Mouse (Mus musculus): ENCODE measurements at regions not wholly inside any gene's neighbourhood (a gene's known extent, or its start where the extent isn't known, plus 50 kb on each side); places are given as distances from the start of the nearest gene placed in this dataset.

GRCm38 (mm10) chr6:88964071-88964470 lies 62.0 kb downstream of the Tpra1 start:
- no peak for DNase-seq (ENCODE audit: low spot score in 2 of 2)

- DNase-seq (ENCODE audit: low spot score in 2 of 2) = no peak
Measured at GRCm38 (mm10) chr6:88964911-88965310, 62.9 kb downstream of the Tpra1 start.

- no peak for DNase-seq (ENCODE audit: low spot score in 2 of 2)
Measured at GRCm38 (mm10) chr6:88965361-88966226, 63.5 kb downstream of the Tpra1 start.

GRCm38 (mm10) chr6:88966501-88966900 lies 64.5 kb downstream of the Tpra1 start:
- DNase-seq (ENCODE audit: low spot score in 2 of 2) = no peak

DNA sequence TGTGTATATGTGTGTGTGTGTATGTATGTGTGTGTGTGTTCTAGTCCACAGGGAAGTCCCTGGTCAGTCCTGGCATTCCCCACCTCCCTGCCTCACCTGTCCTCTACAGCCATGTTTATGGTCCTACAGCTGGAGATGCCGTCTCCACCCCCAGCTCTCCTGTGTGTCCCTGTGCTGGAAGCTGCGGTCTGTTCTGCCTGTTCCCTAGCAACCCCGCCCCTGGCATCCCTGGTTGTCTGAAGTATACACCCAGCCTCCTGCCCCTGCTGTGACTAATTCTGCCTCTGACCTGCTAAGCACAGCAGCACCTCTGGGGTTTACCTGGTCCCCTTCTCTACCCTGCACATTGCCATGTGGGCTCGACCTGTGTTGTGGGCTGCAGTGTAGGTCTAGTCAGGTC lies 66.8 kb downstream of the Tpra1 start:
- no peak for DNase-seq (ENCODE audit: low spot score in 2 of 2)

DNA sequence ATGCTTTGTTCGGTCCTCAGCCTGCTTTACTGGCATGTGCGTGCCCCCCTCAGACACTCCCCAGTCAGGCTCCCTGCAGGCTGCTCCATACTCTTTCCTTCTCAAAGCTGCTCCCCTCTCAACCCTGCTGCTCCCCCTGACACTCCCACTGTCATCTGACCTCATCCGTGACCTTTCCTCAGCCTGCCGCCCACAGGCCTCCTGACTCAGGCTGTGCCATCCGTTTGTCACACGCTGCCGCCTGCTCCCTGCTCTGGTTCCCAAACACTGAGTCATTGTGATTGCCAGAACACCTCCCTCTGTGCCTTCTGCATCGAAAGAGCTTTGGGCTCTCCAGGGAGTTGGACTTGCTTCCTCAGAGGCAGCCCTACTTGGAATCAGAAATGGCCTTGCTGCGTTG lies 69.7 kb downstream of the Tpra1 start:
- DNase-seq (ENCODE audit: low spot score in 2 of 2) = no peak

DNA sequence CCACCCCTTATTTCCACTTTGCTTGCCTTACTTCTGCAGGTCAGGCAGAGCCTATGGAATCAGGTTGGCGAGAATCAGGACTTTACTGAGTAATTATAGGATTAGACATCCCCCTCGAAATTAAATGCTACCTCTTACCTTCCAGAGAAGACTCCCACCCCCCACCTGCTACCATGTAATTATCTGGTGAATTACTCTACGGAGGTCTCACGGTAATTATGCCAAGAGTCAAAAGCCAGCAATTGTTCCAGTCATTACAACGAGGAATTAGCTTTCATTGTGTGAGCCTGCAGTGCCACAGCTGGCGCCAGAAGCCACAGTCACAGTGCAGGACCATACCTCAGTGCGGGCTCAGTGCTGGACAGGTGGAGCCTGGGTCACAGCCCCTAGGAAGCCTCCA lies 72.4 kb downstream of the Tpra1 start:
- DNase-seq (ENCODE audit: low spot score in 2 of 2) = no peak

DNA sequence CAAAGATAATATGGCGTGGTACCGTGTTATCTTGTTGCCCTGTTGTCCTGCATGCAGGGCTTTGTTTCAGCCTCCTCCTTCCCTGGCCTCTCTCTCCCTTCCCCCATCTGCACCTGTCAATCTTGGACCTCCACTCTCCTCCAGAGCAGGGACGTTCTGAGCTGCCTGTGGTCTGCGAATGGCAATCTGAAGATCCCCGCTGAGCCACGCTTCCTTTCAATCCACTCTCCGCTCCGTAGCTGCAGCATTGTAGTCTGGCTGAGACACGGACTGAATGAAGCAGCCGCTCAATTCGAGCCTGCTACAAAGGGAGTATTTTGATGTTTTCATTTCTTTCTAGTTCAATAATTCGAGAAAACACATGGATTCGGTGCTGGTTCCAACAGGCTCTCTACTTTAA lies 74.5 kb downstream of the Tpra1 start:
- no peak for DNase-seq (ENCODE audit: low spot score in 2 of 2)

DNA sequence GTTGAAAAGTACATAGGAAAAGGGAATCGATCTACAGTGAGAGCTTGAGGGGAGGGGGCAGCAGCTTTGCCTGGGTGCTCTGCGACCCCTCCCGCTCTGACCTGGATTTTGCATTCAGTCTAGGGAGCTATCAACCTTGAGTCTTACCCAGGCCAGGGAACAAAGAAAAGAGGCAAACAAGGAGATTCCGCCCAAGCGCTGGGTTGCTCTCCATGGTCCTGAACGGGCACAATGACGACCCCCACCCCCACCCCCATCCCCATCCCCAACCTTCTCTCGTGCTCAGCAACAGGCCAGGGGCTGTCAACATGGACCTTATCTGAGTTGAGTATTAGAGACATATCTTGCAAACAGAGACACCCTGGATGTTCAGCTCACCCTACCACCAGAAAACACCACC lies 74.9 kb downstream of the Tpra1 start:
- no peak for DNase-seq (ENCODE audit: low spot score in 2 of 2)

GRCm38 (mm10) chr6:88978970-88979369 lies 76.9 kb downstream of the Tpra1 start:
- no peak for DNase-seq (ENCODE audit: low spot score in 2 of 2)

DNA sequence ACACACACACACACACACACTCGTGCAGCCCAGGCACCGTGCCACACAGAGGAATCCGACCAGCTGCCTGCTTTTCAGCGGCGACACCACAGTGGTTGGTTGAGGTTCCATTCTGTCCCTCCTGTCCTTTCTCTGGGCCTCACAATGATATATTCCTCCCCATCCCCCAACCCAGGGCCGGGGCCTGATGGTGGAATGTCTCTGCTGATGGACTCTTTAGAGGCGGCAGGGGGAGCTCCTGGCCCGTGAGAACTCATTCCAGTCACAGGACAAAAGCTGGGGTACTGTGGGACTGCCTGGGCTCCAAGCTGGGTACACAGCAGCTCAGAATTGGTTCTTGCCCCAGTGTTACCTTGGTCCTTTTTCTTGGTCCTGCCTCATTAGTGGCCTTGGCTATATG lies 78.1 kb downstream of the Tpra1 start:
- peak; percentile 27 to 42 for DNase-seq (ENCODE audit: low spot score in 2 of 2)

DNA sequence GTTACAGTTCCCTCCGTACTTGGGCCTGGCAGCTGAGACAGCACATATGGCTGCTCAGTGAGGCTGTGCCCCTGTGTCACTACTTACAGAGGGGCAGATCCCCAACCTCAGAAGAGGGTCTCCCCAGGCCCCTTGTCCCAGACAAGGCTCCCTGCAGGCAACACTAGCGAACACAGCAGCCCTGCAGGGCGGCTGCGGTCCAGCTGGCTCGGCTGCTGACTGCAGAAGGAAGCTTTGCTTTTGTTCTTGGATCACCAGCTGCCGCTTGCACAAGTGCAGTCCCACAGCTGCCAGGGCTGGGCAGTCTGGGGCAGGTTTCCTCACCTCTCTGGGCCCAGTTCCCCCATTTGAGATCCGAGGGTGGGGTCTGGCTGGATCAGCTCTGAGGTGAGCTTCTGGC lies 79.5 kb downstream of the Tpra1 start:
- DNase-seq (ENCODE audit: low spot score in 2 of 2) = no peak

DNA sequence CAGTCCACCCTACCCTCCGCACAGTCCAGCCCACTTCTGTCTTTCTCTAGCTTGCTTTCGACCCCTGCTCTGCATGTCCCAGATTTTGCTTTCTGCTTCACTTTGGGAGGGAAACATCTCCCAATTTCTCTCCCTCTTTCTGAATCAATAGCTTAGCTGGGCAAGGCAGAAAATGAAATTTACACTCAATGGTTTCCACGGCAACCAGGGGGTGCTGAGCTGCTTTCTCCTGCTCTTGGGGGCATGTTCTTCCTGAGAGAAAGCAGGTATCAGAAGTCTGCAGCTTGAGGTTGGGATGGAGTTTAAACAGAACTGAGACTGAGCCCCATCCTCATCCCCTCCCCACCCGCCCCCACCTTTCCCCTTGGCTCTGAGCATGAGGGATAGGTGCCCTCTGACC lies 82.1 kb downstream of the Tpra1 start:
- DNase-seq (ENCODE audit: low spot score in 2 of 2) = no peak

DNA sequence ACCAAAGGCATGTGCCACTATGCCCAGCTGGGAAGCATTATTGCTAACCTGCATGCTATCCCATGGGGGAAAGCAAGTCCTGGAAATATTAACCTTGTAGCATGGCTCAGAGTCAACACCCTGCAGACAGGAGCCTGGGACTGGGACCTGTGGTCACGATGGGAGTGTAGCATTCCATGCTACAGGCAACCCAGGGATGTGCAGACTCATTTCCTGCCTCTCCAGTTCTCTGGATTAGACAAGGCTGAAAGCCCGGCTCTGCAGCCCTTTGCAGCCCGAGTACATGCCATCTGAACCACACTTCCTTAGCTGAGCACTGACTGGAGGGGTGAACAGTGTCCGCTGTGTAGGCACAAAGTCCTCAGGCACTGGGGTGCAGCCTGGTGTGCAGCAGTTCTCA lies 82.8 kb downstream of the Tpra1 start:
- DNase-seq (ENCODE audit: low spot score in 2 of 2) = no peak

GRCm38 (mm10) chr6:88988551-88988950 lies 86.5 kb downstream of the Tpra1 start:
- DNase-seq (ENCODE audit: low spot score in 2 of 2) = no peak

- DNase-seq (ENCODE audit: low spot score in 2 of 2) = no peak
Measured at GRCm38 (mm10) chr6:88989617-88990299, 87.7 kb downstream of the Tpra1 start.

GRCm38 (mm10) chr6:88990300-88990685 lies 88.2 kb downstream of the Tpra1 start:
- DNase-seq (ENCODE audit: low spot score in 2 of 2) = peak; percentile 21 to 29

DNA sequence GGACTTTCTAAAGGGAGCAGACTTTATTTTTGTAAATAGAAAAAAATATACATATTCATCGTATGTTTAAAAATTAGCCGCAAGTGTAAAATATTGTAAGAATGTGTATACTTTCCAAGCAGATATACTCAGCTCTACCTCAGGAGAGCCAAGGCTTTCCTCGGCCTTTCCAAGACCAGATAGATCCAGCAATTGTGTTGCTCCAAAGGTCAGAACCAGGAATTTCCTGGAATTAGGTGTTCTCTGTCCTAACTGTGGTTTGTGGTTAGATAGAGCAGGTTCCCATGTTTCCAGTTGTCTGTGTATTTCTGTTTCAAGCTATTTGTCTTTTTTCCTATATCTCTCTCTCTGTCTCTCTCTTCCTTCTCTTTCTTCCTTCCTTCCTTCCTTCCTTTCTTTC lies 93.0 kb downstream of the Tpra1 start:
- DNase-seq (ENCODE audit: low spot score in 2 of 2) = no peak

DNA sequence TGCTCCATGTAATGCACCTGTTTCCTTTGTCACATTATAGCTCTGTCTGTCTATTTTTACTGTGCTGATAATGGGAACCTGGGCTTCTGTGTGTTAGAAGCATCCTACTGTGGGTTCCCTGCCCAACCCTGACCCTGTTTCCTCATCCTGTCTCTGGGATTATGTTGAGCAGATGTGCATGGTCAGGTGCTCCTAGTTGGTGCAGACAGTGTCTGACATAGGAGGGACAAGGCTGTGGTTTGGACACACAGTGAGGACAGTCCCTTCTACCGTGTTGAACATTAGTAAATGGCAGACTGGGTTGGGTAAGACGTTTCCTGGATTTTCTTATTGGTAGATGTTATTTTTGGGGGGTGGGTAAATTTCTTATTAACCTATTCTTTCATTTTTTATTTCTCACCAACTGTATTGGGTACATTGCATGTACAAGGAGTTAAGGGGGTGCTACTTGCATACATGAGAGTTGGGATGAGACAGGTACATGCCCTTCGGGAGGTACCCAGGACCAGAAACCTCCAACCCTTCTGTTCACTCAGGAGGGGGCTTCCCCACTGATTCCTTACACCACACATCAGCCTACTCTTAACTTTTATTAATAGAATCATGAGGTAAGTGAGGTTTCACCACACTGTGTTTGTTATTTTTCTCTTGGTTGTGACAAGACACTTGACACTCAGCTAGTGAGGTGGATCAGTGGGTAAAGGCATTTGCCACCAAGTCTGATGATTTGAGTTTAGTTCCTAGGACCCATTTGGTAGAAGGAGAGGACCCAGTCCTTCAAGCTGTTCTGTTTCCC lies 97.1 kb downstream of the Tpra1 start:
- no peak for DNase-seq (ENCODE audit: low spot score in 2 of 2)

GRCm38 (mm10) chr6:89000359-89000758 lies 98.3 kb downstream of the Tpra1 start:
- DNase-seq (ENCODE audit: low spot score in 2 of 2) = peak in 1 of 2 experiments; percentile 12

- DNase-seq (ENCODE audit: low spot score in 2 of 2) = no peak
Measured at GRCm38 (mm10) chr6:89003197-89003923, 101.3 kb downstream of the Tpra1 start.

DNA sequence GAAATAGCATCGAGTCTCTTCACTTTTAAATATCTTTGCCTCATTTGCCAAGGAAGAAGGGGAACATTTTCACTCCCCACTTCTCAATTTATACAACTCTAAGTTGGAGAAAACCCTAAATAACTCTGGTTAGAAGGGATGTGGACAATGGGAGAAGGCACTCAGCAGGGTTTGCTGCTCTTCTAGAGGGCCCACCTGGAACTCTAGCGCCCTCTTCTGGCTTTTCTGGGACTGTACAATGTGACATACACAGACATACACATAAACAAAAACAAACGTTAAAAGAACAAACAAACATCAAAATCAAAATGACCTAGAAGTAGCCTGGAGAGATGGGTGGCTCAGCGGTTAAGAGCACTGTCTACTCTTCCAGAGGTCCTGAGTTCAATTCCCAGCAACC lies 103.0 kb downstream of the Tpra1 start:
- no peak for DNase-seq (ENCODE audit: low spot score in 2 of 2)

All from heart, adult 9 months (tissue).